Mouse (Mus musculus) thymus, adult 2 months (tissue): ENCODE measurements around the gene Ppard. TPM values are rescaled to one million over a fixed set of nuclear protein-coding genes. Genes with fewer than 3 reads are reported as not detected.

Source experiments
- DNase-seq: peaks from one replicate; pipeline ENCODE4 v3.0.0; 2021
- H3K27ac ChIP-seq: fragments of 200-500 bp; 2 replicates; pipeline ENCODE4 v1.5.1; 2012; ENCODE audit warnings: low read length, control low read depth; ENCODE audit not compliant: control insufficient read depth, insufficient read depth
- H3K27me3 ChIP-seq: fragments of 200-500 bp; 2 replicates; pipeline ENCODE4 v1.6.1; 2012; ENCODE audit warnings: mild to moderate bottlenecking, low read length, moderate library complexity, mixed read lengths; ENCODE audit not compliant: control insufficient read depth, insufficient read depth
- H3K36me3 ChIP-seq: fragments of 200-500 bp; 2 replicates; pipeline ENCODE4 v1.6.1; 2012; ENCODE audit warnings: mild to moderate bottlenecking, low read length, moderate library complexity; ENCODE audit not compliant: control insufficient read depth, insufficient read depth
- H3K4me1 ChIP-seq: fragments of 200-500 bp; replicated peaks from 2 replicates; pipeline ENCODE4 v1.6.1; 2012; ENCODE audit warnings: low read length; ENCODE audit not compliant: control insufficient read depth, insufficient read depth
- H3K4me3 ChIP-seq: fragments of 200-500 bp; 2 replicates; pipeline ENCODE4 v1.5.1; 2012; ENCODE audit warnings: mild to moderate bottlenecking, low read length, control low read depth, moderate library complexity; ENCODE audit not compliant: control insufficient read depth, insufficient read depth
- CTCF ChIP-seq: fragments of 200-500 bp; IDR thresholded peaks from 2 replicates; pipeline ENCODE4 v1.5.1; 2012; ENCODE audit warnings: mild to moderate bottlenecking, control low read depth, low read length, moderate library complexity, borderline replicate concordance; ENCODE audit not compliant: control insufficient read depth, poor library complexity, insufficient read depth; ENCODE audit errors: extremely low read depth
- POLR2A ChIP-seq: fragments of 200-500 bp; IDR thresholded peaks from 2 replicates; pipeline ENCODE4 v1.6.1; 2012; ENCODE audit warnings: mild to moderate bottlenecking, low read length, control low read depth, moderate library complexity; ENCODE audit not compliant: control insufficient read depth, poor library complexity, insufficient read depth; ENCODE audit errors: extremely low read depth
- WGBS: fragments of 180-500 bp; shearing (Covaris S2); methylation state at CpG from one replicate; pipeline ENCODE4 v1.1.7; 2018; 5-methylcytosine and 5-hydroxymethylcytosine counted together
- polyA plus RNA-seq: library from polyadenylated mRNA; depleted of rRNA; stranded (reverse); fragments of >200 nt; gene quantifications from 2 replicates; pipeline ENCODE4 v1.2.3, GENCODE M21; 2012

The Ppard gene
- polyA plus RNA-seq, 1 experiment = 51.6 TPM

GRCm38 (mm10) chr17:28223561-28224391, 8.7 kb upstream of the Ppard start:
- peaks cover 39% of the 10 kb centered on the region for H3K4me1 ChIP-seq
- peaks cover 61% of the 10 kb centered on the region for H3K36me3 ChIP-seq
- no peaks in the 10 kb centered on the region for H3K27me3 ChIP-seq
- peak; percentile 88 for DNase-seq
- peak overlapping the region; percentile 53 for H3K4me3 ChIP-seq
- TF ChIP-seq CTCF (peak; percentile 31; the same call in 1 of the 2 replicates), POLR2A (peak; percentile 69)
- H3K27ac ChIP-seq = peak overlapping the region; percentile 87
- WGBS = 9% methylated on average over 45 of the region's 46 CpGs

DNA sequence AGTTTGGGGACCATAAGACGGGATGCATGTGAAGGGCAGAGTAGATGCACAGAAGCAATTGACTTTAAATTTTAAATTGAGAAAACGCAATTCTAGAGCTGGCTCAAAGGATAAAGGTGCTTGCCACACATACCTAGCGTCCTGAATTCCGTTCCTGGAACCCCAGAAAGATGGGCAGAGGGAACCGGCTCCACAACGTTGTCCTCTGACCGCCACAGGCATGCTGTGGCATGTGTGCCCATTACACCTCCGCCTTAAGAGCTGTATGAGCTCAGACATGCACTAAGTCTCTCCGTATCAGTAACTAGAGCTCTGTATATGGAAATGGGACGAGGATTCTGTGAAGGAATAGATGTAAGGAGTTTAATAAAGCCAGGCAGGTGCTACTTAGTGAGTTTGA, 7.9 kb upstream of the Ppard start:
- no peak overlapping the region for H3K27ac ChIP-seq
- DNase-seq = no peak
- WGBS = 93% methylated on average over 10 of the region's 10 CpGs
- no peaks in the 10 kb centered on the region for H3K27me3 ChIP-seq
- H3K4me3 ChIP-seq = no peak overlapping the region
- H3K36me3 ChIP-seq = peaks cover 59% of the 10 kb centered on the region
- TF ChIP-seq CTCF = no peak
- no peak for TF ChIP-seq POLR2A
- H3K4me1 ChIP-seq = peaks cover 32% of the 10 kb centered on the region

GRCm38 (mm10) chr17:28226014-28226413, 6.5 kb upstream of the Ppard start:
- DNase-seq = peak; percentile 94
- Histone ChIP-seq H3K27ac (no peak overlapping the region), H3K36me3 (peaks cover 47% of the 10 kb centered on the region), H3K27me3 (no peaks in the 10 kb centered on the region), H3K4me1 (peaks cover 27% of the 10 kb centered on the region), H3K4me3 (no peak overlapping the region)
- TF ChIP-seq POLR2A = 0 out of 2 replicates have a peak, but pooled peaks have one; percentile 11
- TF ChIP-seq CTCF = peak; percentile 94
- WGBS = 24% methylated on average over 21 of the region's 21 CpGs

GRCm38 (mm10) chr17:28230486-28230885, 2.0 kb upstream of the Ppard start:
- DNase-seq = no peak
- Histone ChIP-seq H3K4me1 (peaks cover 15% of the 10 kb centered on the region), H3K27me3 (no peaks in the 10 kb centered on the region), H3K36me3 (peaks cover 34% of the 10 kb centered on the region), H3K4me3 (no peak overlapping the region), H3K27ac (no peak overlapping the region)
- no peak for TF ChIP-seq POLR2A
- TF ChIP-seq CTCF = no peak
- 94% methylated on average over 6 of the region's 6 CpGs for WGBS

GRCm38 (mm10) chr17:28231026-28231736, 1.3 kb upstream of the Ppard start:
- H3K4me3 ChIP-seq = no peak overlapping the region
- no peaks in the 10 kb centered on the region for H3K27me3 ChIP-seq
- no peak for DNase-seq
- no peak for TF ChIP-seq POLR2A
- TF ChIP-seq CTCF = no peak
- peaks cover 29% of the 10 kb centered on the region for H3K36me3 ChIP-seq
- H3K4me1 ChIP-seq = peaks cover 11% of the 10 kb centered on the region
- H3K27ac ChIP-seq = no peak overlapping the region
- 92% methylated on average over 18 of the region's 18 CpGs for WGBS

DNA sequence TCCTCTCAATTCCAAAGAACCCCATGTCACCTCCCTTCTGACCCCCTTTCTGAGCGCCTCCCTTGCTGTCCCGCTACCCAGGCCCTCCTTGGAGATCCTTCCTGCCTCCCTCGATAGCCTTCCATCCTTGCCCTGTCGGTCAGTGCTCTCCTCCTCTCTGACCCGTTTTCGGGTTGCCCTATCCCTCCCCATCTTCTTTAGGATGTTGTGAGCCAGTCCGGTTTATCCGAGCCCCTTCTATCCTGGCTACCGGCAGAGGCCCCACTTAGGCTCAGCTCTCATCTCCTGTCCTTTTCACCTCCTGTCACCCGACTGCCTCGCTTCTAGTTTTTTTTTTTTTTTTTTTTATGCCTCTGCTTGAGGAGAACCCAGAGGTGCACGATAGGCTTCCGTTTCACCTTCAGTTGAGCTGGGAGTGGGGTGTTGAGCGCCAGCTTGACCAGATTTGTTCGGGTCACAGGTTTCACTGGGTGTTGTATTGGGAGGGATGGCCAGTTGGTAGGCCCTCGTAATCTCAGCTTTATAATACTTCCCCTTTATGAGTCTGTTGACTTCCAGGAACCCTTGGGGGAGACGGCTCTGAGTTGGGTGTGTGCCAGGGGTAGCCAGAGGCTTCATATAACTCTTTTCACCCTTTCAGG, 711 bp downstream of the Ppard start:
- H3K27me3 ChIP-seq = no peaks in the 10 kb centered on the region
- DNase-seq = no peak
- H3K27ac ChIP-seq = peak overlapping the region; percentile 41; the same call in 1 of the 2 replicates
- 3% methylated on average over 17 of the region's 17 CpGs for WGBS
- no peak for TF ChIP-seq POLR2A
- peaks cover 12% of the 10 kb centered on the region for H3K36me3 ChIP-seq
- H3K4me3 ChIP-seq = peak overlapping the region; percentile 78
- H3K4me1 ChIP-seq = peaks cover 11% of the 10 kb centered on the region
